Mouse (Mus musculus): Measurements from ENCODE around the gene Tnfrsf8.

Tnfrsf8 gene

DNA sequence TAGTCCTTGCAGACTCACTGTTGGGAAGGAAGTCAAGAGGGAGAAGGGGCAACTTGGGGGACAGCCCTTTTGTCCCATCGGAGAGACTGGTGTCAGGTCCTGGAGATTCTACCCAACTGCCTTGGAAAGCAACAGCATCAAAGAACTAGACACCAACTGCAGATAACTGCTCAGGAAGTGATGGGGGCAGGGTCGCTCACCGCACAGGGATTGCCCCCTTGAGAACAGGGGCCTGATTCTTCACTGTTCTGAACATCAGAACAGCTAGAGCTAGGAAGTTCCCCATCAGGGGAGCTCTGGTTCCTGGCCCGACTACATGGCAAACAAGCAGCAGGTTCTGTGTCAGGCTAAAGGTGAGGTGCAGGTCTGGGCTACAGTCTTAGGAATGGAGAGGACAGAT is 48.5 kb downstream of the Tnfrsf8 start:
- no peak for DNase-seq

DNA sequence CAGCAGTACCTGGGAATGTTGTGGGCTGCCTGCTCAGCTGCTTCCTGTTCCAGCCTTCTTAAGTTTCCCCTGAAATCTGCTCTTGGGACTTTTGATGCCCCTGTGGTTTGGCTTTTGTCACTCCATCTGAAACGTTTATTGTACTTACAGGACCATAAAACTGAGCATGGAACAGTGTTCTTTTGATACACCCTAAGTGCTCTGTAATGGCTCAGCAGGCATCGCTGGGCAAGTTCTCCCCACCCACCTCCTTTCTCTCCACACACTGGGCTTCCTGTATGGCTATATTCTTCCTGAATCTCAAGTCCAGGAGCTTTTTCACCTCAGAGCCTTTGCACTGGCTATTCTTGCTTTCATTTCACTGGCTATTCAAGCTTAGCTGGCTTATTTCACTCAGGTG is 50.2 kb downstream of the Tnfrsf8 start:
- no peak for DNase-seq

DNA sequence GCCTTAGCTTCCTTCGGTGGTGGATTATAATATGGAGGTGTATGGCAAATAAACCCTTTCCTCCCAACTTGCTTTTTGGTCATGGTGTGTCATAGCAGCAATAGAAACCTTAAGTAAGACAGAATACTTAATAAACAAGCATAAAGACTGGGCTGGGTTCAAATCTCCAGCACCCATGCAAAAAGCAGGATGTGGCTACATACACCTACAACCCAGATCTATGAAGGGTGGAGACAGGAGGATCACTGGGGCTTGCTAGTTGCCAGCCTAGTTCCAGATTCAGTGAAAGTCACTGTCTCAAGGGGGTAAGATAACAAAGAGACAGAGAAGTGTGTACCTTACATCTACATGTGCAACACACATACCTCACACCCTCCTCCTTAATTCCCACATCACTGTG is 51.4 kb downstream of the Tnfrsf8 start:
- no peak for DNase-seq

DNA sequence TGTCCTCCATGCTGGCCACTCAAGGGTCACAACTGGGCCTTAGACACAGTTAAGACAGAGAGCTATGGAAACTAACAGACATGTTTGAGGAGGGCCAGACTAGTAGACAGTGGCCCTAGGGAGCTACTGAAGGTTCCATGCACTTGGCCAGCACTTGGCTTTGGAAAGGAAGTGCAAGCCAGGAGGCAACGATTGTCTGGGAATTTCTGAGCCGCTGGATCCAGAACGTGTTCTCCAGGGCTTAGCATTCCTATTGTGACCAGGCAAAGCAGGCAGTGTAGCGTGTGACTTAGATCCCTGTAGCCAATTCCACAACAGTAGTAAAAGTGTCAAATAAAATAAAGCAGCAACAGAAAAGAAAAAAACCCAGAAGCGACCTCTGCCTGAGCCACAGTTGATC is 54.2 kb downstream of the Tnfrsf8 start:
- no peak for DNase-seq

DNA sequence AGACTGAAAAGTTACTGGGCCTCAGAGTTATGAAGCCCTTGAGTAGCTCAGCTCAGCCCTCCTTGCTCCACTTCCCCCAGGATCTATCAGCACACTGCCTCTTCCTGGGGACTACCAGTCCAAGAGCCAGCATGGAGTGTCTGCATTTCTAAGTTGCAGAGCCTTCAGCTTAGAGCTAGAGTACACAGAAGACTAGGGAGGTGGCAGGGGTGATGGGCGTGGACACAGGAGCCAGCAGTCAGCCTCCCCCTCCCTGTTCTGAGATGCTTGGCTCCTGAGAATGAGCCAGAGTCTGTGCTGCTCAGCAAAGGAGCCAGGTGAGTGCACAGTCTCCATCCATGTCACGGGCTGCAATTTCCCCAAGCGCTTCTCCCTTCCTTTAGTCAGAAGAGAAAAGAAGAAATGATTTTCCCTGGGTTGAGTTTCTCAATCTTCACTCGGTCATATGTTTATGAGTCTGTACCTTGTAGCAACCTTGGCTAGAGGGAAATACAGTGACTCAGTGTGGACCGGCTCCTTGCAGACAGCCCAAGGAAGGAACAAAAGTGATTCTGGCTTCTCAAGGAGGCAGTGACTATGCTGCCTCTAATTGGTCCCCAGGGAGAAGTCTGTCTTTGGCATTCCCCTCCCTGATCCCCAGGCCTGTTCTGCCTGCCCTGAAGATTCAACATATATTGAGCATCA is 57.1 kb downstream of the Tnfrsf8 start:
- no peak for DNase-seq

DNA sequence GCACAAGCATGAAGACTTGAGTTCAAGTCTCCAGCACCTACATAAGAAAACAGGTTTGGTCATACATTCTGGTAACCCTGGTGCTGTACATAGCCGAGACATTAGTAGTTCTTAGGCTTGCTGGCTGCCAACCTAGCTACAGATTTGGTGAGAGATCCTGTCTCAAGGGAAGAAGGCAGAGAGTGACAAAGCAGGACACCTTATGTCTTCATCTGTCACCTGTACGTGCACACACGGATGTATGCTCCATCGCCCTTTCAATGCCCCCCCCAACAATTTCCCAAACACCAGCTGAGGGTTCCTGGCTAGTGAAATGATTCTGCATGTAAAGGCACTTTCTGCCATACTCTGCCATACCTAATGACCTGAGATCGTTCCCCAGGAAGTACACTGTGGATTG is 58.8 kb downstream of the Tnfrsf8 start:
- DNase-seq, result no peak

DNA sequence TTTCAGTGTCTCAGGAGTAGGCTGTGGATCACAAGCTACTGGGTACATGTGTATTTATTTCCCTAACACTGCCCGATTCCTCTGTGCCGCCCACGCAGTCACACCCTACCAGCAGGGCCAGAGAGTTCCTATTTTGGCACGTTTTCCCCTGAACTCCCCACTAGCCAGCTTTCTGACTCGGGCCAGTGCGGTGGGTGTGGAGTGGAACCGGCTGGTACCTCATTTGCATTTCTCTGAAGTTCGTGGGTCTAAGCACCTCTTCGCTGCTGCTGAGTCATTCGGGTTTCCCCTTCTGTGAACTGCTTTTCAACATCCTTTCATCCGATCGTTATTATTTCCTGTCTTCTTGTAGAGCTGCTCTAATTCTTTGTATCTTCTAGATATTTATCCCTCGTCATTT is 60.5 kb downstream of the Tnfrsf8 start:
- DNase-seq, result no peak

DNA sequence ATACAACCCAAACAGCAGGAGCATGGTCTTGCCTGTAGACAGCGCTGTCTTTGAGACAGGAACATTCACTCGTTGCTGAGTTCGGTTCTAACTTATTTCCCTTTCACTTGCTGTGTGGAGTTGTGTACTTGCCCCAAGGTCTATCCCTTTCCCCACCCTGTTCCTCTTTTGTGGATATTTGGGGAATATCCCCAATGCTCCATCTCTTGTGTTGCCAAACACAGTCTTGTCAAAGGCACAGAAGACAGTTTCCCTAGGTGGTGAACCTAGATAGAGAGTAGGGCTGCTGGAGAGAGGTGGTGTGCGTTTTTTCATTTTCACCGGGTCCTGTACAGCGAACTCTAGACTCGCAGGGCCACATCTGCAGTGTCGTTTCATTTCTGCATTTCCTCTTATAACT is 62.4 kb downstream of the Tnfrsf8 start:
- no peak for DNase-seq

DNA sequence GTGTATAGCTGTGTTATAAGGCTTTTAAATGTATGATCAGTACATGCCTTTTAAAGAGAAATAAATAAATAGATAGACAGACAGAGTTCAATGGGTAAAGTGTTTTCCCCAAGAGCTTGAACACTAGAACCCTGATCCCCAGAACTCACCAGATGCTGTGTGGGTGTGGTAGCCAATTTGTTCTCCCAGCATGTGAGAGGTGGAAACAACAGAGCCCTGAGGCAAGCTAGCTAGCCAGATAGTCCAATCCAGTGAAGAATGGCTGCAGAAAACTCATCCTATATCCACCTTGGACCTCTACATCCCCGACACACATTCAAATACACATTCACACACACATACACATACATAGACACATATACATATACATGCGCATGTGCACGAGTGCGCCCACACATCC is 63.4 kb downstream of the Tnfrsf8 start:
- DNase-seq, result no peak

DNA sequence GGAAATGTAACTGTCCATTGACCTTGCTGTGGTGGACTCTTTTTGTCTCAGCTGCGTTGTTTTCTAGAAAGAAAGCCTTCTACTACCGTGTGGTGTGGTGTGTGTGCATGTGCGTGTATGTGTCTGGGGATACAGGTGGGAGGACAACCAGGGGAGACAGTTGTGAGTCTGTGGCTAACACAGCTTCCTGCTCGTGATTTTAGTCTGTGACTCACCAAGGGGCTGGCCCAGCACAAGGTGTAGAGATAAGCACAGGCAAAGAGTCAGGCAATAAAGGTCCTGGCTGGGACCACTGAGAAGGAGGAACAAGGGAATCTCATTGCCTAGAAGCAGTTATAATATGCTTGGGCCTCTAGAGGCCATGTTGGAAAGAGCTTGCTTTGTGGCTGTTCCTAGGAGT is 65.0 kb downstream of the Tnfrsf8 start:
- DNase-seq, result no peak

DNA sequence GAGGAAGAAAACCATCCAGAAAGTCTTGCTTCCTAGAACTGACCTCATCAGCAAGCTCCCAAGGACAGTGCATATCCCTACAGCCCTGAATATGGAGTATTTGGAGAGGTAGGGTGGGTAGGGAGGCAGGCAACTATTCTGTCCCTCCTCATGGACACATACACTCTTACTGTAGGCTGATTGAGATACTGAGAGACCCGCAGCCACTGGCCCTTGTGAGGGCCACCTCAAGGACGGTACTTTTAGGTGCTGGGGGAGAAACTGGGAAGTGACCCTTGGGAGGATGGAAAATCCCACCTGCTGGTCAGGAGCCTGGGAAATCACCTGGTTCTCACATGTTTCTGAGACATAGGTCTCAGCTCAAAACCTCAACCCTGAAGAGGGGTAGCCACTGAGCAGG is 67.4 kb downstream of the Tnfrsf8 start:
- no peak for DNase-seq

DNA sequence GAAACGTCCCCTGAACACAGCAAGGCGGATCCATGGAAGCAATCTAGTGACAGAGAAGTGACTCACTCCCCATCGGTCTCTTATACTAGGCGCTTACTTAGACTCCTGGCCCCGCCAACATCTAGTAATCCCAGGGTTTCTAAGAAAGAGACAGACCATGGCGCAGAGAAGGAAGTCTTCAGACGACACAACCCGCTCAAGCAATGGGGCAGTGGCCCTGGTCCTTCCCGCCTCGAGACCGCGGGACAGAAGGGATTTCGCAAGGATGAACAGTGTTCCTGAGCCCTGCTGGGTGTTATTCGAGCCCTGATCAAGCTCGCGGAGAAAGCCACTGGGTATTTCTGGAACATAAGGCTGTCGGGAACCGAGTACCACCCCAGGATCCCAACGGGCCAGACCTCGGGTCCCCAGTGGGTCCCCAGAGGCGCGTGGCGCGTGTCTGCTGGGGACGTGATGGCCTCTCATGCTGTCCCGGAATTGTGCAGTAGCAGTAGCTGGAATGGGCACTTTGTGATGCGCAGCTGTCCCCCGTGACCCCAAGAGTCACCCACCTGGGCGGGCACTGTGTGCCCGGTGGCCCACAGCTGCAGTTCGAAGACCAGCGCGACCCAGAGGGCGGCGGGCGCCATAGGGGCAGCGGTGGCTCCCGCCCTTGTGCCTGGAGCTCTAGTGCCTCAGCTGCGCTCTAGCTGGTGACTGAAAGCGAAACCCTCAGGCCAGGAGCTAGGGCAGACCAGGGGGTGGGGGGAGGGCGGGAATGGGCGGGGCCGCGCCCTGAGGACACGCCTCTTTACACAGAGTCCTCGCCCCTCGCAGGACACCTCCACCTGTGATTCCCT is 68.6 kb downstream of the Tnfrsf8 start, which contains the start of gene Tnfrsf1b:
TSS of gene Tnfrsf1b (minus strand) at position 698 of the 839 bp plus-strand sequence.
- DNase-seq, result peak; percentile 11

DNA sequence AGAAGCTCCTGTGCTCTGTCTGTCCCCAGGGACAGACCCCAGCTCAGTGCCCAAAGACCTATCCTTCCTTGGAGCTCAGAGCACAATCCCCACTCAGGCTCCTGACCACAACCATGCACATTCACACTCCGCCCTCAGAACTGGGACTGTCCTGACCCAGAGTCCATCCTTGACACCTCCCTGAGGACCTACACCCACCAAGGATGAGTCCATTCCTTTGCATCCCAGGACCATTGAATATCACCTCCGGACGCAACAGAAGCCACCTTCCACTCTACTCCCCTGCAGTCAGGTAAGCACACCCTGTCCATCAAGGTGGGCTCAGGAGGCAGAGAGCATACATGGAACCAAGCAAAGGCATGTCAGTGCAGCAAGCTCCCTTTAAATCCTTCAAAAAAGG is 69.4 kb downstream of the Tnfrsf8 start:
- no peak for DNase-seq

DNA sequence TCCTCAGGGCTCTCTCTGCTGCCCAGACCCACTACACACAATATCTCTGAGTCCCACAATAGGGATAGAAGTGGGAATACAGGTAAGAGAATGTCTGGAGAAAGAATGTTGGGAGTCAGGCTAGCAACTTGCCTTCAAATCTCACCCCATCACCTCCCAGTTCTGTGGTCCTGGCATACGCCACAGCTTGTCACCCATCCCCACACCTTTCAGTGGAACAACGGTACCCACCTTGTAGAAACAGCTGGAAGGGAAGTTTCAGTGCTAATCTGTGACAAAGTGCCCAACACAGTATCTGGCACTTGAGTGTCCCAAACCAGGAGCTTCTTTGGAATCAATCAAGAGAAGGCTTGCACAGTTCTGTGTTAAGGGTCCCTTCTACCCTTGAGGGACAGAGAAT is 70.3 kb downstream of the Tnfrsf8 start:
- no peak for DNase-seq

DNA sequence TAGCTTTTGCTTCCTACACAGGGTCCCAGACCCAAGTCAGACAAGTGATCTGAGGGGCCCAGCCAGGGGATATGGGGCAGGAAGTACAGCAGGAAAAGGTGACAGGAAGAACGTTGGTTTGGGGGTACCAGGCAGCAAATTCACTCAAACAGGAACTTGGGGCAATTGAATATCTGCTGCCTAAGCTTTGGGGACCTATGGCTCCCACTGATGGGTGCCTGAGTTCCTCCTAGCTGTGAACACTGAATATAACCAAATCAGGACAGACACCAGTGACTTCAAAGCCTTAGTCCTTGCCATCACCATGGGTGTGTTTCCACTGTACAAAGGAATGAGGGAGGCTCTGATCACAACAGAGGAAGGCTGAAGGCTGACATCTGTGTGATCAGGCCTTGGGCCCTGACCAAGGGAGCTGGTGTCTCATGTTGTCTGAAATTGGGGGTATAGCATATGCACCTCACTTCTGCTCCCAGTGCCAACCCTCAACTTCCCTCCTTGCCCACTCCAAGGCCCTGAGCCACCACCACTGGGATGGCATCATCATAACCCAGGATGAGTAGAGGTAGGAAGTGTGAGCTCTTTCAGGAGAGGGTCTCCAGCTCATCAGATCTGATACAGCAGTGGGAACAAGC is 72.1 kb downstream of the Tnfrsf8 start:
- no peak for DNase-seq

DNA sequence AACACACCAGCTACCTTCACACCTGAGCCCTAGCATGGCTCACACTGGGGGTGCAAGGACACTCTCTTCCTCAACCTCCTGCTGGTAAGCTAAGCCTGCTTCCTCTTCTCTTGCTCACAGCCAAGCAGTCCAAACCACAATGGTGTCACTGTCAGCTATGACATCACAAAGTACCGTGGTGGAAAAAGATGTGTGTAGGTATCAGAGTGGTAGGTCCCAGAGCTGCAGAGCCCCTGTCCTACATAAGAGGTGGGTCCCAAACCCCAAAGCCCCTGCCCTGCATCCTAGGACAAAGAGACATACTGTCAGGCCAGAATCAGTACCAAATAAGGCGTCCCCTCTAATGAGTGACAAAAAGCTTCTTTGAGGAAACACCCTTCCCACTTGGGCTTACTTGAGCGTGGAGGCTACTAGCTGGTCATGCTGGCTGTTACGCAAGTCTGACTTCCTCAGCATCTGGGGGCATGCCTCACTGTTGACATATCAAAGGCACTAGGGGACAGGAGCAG is 74.2 kb downstream of the Tnfrsf8 start:
- no peak for DNase-seq

DNA sequence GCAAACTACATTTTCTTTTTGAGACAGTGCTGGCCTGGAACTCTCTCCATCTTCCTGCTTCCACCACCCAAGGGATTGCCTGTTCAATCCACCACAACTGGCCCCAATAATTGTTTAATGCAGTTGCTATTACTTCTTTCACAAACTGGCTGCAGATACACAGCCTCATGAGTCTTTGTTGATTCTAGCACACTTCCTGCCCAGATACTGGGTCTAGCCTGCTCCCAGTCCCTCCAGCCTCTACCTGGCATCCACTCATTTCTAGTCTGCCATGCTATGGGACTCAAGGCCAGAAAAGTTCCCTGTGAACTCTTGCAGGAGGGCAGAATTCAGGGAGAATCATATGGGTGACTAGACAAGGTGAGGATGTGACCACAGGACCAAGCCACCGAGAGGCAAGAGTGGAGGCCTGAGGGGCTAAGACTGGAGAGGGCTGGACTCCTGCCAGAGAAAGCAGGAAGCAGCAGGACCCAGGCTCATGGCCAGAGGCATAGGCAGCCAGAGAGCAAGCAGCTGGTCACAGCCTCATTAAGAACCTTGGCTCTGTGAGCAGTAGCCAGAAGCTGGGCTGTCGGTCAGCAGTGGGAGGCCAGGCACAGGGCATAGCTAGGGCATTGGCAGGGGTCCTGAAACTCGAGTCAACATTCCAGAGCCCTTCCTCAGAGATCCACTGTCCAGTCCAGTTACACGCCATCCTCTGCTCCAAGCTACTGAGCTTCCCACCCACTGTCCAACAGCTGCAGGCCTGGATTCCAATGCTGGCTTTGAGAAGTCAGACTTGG is 75.7 kb downstream of the Tnfrsf8 start:
- peak; percentile 19 for DNase-seq

DNA sequence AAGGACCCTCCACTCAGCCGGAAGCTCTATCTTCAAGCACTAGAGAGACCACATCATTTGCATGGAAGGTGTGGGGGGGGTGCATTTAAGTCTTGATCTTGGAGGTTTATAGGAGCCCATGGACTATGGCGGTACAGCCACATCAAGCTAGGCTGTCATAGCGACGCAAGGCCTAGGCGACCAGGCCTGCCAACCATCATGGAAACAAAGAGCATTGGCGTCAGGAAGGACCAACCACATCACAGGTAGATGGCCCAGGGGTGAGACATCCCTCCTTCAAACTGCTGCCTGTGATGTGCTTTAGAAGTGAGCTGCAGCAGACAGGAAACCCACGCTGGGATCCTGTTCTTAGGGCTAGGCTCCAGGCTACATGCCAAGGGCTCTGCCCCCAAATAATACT is 78.9 kb downstream of the Tnfrsf8 start:
- DNase-seq, result no peak

DNA sequence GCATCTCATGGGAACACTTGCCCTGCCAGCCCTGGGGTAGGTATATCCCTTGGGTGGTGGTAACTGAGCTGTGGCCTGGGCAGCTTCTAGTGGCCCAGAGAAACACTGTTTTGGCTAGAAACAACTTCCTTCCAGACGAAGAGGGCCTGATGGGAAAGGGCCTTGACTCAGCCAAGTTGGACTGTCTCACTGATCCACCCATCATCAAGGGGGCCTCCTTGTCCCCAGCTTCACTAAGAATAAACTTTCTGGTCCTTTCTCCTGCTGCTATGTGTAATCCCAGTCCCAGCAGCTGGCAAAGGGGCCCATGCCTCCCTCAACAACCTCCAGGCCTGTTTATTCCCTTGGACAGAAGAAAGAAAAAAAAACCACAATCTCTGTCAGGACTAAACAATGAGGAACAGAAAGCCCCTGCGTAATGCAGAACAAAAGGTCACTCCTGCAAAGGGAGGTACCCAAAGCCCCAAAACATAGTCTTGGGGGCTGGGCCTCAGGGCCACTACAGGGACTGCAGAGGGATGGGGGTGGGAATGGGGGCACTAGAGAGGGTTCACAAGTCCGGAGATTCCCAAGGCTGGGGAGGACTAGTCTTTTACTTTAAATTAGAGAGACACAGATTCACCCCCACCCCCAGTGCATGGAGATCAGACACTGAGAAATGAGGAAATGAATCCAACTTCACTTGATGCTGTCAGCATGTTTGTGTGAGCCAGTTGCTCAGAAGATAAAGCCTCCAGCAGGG is 81.3 kb downstream of the Tnfrsf8 start:
- DNase-seq, result no peak

DNA sequence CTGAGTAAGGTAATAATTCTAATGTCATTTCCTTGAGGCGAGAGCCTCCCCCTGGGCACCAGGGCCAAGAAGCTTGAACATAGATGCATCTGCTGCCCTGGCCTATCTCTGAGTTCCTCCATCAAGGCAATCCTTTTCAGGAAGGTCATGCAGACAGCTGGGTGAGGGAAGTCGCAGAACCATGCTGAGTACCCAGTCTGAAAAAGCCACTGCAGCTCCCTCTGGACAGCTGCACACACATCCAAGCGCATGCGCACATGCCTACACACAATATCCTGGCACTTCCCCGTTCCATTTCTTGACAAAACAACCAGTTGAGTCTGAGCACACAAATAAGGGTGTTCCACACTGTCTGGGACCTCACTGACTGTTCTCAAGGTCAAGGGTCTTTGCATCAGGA is 83.2 kb downstream of the Tnfrsf8 start:
- no peak for DNase-seq

DNA sequence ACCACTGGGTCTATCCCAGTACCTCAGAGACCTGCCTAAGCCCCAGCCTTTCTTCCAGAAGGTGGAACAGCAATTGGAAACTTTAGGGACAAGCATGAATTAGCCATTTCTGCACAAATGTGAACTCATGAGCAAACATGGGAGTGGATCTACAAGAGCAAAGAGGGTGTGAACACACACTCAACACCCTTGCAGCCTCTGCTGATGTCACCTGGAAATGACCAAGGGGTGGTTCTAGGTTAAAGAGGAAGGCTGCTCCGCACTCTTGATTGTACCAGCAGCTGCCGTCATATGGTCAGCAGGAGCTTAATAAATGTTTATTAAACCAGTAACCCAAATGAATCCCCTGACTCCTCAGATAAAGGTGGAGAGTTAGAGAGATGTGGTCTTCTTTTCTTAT is 84.3 kb downstream of the Tnfrsf8 start:
- no peak for DNase-seq

DNA sequence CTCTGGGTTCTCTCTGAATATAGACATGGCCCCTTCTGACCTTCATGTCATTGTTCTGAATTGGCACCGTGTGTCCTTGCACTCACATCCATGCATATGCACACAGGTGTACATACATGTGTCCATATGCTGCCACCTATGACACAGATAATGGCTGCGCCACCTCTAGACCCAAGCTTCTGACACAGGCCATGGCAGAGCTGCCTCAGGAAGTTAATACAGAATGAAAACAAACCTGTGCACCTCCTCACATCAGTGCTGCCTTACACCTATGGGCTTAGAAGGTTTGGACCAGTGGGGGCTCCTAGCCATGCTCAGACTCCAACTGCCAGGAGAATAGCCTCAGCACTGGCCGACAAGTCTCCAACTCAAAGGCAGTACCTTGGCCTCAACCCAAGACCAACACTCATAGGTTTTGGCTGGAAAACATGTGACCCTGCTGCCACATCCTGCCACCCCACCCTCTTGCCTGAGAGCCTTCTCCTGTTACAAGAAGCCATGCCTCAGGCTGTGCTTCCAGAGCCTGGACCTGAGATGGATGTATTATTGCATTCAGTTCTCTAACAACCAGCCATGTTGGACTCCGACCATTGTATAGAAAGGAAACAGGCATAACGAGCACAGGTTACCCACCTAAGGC is 85.3 kb downstream of the Tnfrsf8 start:
- DNase-seq, result no peak
